Mouse (Mus musculus): ENCODE results near the gene Mthfd1l.
A peak's percentile ranks its signal among the peaks of the same experiment; 100 is the strongest.

The Mthfd1l gene

GRCm38 (mm10) chr10:3972981-3973588, at the start of gene Mthfd1l:
Gene Mthfd1l, plus strand, starts transcription at chr10:3973118.
- peak; percentile 91 for DNase-seq (ENCODE audit: low read depth, low spot score)

- DNase-seq (ENCODE audit: low read depth, low spot score): no peak
These were observed 44.8 kb upstream of the Mthfd1l start for GRCm38 (mm10) chr10:3928008-3928545.

DNA sequence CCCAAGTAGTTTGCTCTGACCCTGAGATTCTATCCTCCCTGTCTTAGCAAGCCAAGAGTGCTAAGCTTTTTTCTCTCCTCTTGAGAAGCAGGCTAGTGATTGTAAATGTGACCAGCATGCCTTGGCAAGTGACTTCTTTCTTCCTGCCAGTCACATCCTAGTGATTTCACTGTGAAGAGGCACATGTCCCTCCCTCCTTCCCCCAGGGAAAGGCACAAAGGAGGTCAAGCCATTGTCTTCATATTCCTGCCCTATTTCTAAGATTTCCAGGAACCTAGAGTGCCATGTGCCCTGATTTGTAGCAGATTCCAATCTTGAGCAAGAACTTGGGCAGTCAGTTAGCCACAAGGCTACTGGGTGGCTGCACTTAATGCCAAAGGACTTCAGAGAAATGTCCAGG, 41.1 kb upstream of the Mthfd1l start:
- no peak for DNase-seq (ENCODE audit: low read depth, low spot score)

DNA sequence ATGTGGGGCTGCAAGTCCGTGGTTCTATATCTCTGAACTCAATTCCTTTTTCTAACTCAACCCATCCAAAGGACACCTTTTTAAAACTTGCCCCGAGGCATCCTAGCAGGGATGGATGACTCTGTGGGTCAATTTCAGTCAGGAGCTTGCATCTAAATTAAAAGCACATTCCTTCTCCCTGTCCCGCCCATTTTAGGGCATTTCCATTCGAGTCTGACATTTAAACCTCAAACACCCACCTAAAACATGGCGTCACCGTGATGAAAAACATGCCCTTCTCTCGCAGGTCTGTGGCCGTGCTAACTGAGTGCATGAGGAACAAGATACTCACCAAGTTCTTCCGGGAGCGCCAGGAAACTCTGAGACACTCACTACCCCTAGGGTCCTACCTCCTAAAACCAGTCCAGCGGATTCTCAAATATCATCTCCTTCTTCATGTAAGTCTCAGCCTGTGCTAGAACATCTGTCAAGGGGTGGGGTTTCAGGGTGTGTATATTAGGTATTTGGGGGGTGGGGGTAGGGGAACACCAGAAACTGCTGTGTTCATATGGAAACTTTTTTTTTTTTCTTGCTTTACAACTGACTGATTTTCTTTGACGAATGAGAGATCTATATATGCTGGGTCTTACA, 39.5 kb upstream of the Mthfd1l start:
- DNase-seq (ENCODE audit: low read depth, low spot score): no peak

- DNase-seq (ENCODE audit: low read depth, low spot score): no peak
These were observed 36.1 kb upstream of the Mthfd1l start for GRCm38 (mm10) chr10:3936864-3937263.

DNA sequence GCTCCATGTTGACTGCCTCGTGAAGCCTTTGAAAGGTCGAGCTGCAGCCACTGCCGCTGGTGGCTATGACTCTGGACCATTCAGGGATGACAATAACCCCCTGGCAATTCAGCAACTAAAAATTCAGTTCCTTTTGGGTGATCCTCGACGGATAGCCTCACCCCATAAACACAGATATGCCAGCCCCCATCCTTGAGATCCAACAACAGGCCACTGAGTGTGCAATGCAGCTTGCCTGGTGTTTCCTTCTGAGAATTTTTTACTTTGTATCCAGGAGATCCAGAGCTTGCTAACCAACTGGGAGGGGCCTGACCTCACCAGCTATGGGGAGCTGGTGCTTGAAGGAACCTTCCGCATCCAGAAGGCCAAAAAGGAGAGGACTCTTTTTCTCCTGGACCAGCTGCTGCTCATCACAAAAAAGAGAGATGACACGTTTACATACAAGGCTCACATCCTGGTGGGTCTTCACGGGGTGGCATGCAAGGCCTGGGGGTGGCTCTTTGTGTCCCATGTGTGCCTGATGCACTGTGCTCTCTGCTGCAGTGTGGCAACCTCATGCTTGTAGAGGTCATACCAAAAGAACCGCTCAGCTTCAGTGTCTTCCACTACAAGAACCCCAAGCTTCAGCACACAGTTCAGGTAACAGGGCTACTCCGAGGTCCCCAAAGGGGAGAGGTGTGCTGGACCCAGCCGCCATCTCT, 32.9 kb upstream of the Mthfd1l start:
- DNase-seq (ENCODE audit: low read depth, low spot score): no peak

- DNase-seq (ENCODE audit: low read depth, low spot score): no peak
These were observed 32.3 kb upstream of the Mthfd1l start for GRCm38 (mm10) chr10:3940596-3940975.

DNA sequence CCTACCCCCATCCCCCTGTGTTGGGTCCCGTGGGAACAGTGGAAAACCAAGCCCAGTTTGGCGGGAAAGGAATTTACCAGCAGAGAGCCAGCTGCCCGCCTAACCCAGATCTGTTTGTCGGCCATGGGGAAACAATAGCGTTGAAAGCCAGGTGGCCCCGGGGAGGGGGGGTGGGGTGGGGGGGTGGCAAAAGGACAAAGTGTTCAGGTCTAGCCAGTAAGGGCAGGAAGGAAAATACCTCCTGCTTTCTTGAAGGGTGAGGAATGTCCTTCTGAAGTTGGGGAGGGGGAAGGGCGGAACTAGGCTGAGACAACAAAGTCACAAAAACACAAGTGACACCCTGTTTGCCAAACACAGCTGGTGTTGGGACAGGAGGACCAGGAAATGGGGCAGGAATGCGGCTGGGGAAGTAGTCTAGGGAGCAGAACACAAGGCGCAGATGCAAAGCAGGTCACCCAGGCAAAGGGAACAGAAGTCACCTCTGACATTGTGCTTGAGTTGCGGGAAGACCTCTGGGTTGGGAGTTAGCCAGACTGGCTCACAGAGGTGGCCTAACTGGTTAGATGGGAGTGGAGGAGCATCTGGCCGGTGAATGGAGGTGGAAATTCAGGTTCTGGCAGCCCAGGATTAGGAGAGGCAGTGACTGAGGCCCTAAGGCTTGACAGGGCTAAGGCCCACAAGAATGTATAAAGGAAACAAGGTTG, 31.7 kb upstream of the Mthfd1l start:
- DNase-seq (ENCODE audit: low read depth, low spot score): no peak

DNA sequence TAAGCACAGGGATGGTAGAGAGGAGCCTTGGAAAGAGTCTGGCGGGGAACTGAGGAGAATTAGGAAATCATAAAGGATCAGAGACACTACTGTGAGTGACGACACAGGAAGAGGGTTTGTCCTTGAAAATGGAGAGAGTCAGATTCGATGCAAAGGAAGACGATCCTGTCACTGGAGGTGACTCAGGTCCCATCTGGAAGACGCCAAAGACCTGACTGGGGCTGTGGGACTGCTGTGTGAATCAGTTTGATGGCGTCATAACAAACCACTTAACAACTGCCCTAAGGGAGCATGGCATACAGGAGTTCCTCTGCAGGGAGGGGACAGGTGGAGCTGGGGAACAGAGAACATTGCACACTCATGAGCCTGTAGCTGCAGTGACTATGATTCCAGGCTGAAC, 30.6 kb upstream of the Mthfd1l start:
- DNase-seq (ENCODE audit: low read depth, low spot score): no peak

DNA sequence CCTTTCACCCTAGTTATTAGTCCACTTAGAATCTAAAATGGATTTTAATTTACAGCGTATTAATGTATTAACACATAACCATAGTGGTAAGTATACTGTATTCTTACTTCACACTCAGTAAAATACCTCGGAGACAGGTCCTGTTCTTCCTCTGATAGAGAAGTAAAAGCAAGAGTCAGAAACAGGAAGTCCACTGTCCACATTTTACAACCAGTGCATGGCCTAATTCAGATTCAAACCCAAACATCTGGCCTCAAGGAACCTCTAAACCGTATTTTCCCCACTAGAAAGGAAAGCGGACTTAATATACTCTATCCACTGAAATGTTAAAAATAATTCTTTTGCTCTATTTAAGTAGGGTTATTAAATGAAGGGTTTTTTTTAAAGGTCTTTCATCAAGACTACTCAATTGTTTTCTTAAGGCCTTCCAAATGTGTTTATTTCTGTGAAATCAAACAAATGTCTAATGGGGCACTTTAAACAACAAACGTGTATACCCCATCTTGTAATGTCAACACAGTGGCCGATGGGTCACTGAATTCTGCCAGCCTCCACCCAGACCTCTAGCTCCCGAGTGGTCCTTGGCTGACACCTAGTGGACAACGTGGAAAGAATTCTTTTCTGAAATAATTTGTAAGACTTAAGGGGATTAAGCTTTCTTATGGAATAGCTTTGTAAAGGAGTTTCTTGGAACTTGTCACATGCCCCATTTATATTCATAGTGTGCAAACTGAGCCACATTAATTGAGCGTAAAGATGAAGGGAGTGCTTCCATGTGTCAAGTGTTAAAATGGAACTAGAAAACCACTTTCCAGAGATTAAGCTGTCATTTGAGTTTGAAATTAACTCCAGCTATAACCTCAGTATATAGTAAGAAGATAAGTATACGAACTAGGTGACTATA, 29.2 kb upstream of the Mthfd1l start:
- peak; percentile 24 for DNase-seq (ENCODE audit: low read depth, low spot score)

DNA sequence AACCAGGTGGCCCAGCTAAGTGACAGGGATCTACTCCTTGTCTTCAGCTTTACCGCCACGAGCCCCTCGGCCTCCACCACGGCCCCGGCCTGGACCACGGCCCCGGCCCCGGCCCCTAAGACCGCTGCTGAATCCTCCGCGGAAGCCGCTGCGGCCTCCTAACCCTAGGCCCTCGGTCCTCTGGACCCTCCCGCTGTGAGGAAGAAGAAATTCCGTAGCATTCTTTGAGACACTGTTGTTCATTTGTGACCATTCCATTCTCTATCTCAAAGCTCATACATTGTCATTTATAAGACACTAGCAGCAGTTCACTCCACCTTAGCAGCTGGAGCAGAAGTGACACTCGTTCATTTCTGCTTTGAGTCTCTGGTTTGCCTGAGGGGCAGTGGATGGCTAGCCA, 26.0 kb upstream of the Mthfd1l start:
- DNase-seq (ENCODE audit: low read depth, low spot score): no peak

DNA sequence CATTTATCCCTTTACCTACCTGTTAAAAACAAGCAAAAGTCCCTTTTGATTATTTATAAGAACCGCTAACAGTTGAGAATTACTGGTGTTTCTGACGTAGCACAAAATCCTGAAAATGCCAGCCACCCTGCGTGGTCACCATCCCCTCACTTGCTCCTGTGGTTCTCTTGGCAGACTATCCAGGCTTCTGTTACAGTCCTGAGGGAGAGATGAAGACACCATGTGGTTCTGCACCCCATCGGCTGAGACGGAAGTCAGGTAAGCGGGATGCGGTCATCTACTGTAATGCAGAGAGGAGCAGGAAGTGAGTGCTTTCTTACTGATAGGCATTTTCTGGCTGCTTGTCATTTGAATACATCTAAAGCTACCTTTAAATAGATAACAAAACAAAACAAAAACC, 25.6 kb upstream of the Mthfd1l start:
- DNase-seq (ENCODE audit: low read depth, low spot score): no peak

- DNase-seq (ENCODE audit: low read depth, low spot score): no peak
These were observed 23.6 kb upstream of the Mthfd1l start for GRCm38 (mm10) chr10:3949306-3949705.

GRCm38 (mm10) chr10:3956471-3956870, 16.4 kb upstream of the Mthfd1l start:
- DNase-seq (ENCODE audit: low read depth, low spot score): no peak

- DNase-seq (ENCODE audit: low read depth, low spot score): no peak
These were observed 14.3 kb upstream of the Mthfd1l start for GRCm38 (mm10) chr10:3958591-3958990.

DNA sequence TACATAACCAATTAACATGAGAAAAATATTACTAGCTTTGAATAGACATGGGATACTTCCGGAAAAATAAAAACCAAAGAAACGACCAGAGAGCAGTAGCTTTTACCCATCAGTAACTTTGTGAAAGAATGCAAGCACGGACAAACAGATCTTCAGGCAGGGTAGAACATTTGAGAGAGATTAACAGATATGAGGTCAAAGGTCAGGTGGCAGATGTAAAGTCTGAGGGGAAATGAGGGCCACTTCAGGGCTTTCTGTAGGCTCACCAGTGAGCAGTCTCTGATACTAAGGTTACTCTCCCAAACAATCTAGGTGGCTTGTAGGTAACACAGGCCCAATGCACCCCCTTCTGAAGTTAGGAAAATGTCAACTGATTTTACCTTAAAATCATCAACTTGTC, 3.9 kb upstream of the Mthfd1l start:
- no peak for DNase-seq (ENCODE audit: low read depth, low spot score)

GRCm38 (mm10) chr10:3972237-3972636, 681 bp upstream of the Mthfd1l start:
- no peak for DNase-seq (ENCODE audit: low read depth, low spot score)

DNA sequence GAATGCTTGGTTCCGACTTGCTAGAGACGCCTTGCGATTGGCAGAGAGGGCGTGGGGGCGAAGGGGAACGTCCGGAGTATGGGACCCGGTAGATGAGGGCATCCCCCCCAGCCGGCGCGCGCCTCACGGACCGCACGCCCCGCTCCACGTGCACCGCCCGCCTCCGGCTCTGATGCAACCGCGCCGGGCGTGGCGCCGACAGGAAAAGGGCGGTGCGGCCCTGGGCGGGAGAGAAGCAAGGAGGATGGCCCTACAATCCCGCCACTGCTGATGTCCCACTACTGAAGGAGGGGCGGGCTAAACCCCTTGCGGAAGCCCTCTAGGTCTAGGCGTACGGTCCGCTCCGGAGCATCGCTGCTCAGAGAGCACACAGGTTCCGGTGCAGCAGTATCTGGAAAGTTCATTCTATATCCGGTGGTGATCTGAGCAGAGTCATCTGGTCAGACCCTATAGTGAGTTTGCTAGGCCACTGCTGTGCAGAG, 712 bp downstream of the Mthfd1l start:
- peak; percentile 93 for DNase-seq (ENCODE audit: low read depth, low spot score)

GRCm38 (mm10) chr10:3974380-3974779, 1.5 kb downstream of the Mthfd1l start:
- no peak for DNase-seq (ENCODE audit: low read depth, low spot score)

DNA sequence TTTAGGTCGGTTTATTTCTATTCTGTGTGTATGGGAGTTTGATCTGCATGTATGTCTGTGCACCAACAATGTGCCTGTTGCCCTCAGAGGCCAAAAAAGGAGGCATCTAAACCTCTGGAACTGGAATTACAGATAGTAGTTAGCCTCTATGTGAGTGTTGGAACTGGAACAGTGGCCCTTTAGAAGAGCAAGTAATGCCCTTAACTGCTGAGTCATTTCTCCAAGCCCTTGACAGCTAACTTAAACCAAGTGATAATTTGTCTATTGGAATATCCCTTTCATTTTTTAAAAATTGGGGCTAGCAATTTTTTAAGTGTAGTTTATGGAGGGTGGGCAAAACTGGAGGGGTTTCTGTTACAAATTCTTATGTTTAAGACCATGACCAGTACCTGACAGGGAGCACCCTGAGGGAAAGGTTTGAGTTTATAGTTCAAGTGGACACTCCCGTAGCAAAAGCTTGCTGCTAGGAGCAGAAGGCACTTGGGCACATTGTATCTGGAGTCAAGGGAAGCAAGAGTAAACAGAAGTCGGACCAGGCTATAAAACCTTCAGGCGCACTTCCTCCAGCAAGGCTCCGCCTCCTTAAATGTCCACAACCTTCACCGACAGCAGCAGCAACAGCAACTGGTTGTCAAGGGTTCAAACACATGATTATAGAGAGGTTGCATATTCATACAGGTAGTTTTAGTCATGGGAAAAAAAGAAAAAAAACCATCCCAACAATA, 3.1 kb downstream of the Mthfd1l start:
- DNase-seq (ENCODE audit: low read depth, low spot score): no peak

Data from CD4-positive helper T cell, adult 2 months (primary cell).